Mouse (Mus musculus) frontal cortex, postnatal 36 days (tissue): ENCODE results near the gene Olfr822.
"Not testable (repeated sequence)": the region's sequence is repeated elsewhere in the genome, so short reads cannot be mapped to it uniquely, and the experiment has no call there.

Experiments
- DNase-seq, 2 experiments: peaks; one replicate each; pipeline ENCODE4 v3.0.0; 2022; ENCODE audit warnings: low spot score in 2 of 2

Gene Olfr822

GRCm38 (mm10) chr10:130070910-130071309, at the start of gene Olfr822:
Gene Olfr822, plus strand, starts transcription at chr10:130071210.
- DNase-seq: no peak

- no peak for DNase-seq
Measured at GRCm38 (mm10) chr10:130030048-130030447, 41.0 kb upstream of the Olfr822 start, which contains the start of gene Olfr821. Gene Olfr821, plus strand, starts transcription at chr10:130030348.

- no peak for DNase-seq
Measured at GRCm38 (mm10) chr10:130037096-130037495, 33.9 kb upstream of the Olfr822 start.

GRCm38 (mm10) chr10:130092838-130093440, 21.9 kb downstream of the Olfr822 start:
- DNase-seq: peak; percentile 39 to 71

- no peak for DNase-seq
Measured at GRCm38 (mm10) chr10:130096104-130096503, 25.1 kb downstream of the Olfr822 start.

- DNase-seq: not testable (repeated sequence)
Measured at GRCm38 (mm10) chr10:130115283-130115682, 44.3 kb downstream of the Olfr822 start, which contains the start of gene Olfr823. Gene Olfr823, minus strand, starts transcription at chr10:130115383.

GRCm38 (mm10) chr10:130116045-130116444, 45.0 kb downstream of the Olfr822 start:
- DNase-seq: not testable (repeated sequence)
